Mouse (Mus musculus) spleen, postnatal 36 days (tissue): Measurements from ENCODE around the gene Irak3.
"Not testable (repeated sequence)": the region's sequence is repeated elsewhere in the genome, so short reads cannot be mapped to it uniquely, and the experiment has no call there.

Experiments
- DNase-seq, 2 experiments: peaks; one replicate each; pipeline ENCODE4 v3.0.0; 2022; ENCODE audit warnings: low spot score in 2 of 2, mixed read lengths in 1 of 2

The Irak3 gene

DNA sequence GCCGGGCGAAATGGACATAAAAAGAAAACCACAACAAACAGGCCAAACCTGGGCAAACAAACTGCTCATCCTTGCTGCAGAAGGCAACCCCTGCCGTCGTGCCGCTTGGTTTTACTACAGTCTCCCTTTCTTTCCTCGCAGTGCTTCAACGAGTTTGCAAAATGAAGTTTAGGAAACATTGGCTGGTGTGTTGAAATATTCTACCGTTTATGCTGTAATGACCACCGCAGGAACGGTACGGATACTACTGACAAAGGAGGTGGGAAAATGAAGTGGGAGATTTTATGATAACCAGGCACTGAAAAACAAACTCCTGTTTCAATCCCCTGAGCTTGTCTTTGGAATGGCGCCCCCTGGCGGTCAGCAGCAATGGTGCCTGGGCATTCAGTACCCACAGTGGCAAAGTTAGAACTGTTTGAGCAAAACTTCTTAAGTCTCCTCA lies at the start of gene Irak3:
Gene Irak3 (minus strand): TSS at position 170 of the 442 bp plus-strand sequence.
- DNase-seq: peak; percentile 80 to 85

DNA sequence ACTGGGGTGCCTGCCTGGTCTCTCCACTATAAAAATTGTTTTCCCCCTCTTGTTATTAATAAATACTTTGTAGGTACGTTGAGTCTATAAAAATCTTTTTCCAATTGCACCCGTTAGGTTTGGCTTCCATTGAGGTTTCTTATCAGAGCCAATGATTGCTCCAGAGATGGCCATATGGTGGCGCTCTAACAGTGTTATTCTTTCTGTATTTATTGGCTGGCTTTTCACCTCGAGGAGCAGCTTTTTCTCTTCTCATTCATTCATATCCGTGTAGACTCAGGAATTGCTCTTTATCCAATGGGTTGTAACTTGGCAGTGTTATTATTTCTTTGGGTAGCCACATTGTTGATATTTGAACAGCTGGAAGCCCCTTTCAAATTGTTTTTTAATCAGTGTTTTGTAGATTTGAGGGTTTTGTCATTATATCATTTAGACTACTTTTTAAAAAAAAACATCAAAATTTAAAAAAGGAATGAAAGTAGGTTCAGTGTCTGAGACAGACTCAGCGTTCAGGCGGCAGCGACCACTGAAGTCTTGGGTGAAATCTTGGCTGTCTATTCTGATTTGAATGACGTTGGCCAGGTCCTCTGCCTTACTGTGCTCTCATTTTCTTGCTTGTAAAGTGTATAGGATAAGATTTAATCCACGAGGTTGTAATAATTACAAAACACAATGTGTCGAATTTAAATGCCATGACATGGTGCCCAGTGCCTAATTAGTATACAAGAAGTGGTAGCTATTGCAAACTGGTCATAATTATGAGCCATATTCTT lies 49.2 kb upstream of the Irak3 start:
- no peak for DNase-seq

DNA sequence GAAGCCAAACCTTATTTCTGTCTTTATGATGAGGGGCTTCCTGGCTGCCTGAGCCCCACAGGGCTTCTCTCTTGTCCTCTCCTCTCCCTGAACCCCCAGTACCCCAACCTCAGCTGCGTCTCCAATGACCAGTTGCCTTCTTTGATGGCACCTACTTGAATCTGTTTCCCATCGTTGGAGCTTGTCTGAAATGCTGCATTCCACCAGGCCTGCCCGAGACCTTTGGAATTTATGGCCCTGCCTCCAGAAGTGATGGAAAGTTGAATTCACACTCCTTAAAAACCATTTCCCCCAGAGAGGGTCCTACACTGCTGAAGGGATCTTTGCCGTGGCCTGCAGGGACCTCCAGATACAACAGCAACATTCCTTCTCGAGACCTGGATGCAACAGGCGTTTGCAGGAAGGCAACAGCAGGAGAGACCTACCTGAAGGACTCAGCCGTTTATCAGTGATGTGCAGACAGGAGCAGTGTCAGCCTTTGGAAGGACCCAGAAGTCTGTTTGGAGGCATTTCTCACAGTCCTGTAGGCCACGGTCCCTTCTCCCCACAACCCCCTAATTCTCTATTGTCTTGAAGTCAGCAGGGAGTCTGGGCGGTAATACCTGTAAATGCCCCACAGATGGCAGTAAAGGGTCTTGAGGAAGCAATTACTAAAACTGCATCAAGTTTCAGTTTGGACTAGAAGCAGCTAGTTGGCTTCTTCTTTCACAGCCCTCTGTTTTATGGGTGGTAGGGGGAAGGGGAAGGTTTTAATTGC lies 45.2 kb upstream of the Irak3 start:
- DNase-seq: peak; percentile 63 to 66

DNA sequence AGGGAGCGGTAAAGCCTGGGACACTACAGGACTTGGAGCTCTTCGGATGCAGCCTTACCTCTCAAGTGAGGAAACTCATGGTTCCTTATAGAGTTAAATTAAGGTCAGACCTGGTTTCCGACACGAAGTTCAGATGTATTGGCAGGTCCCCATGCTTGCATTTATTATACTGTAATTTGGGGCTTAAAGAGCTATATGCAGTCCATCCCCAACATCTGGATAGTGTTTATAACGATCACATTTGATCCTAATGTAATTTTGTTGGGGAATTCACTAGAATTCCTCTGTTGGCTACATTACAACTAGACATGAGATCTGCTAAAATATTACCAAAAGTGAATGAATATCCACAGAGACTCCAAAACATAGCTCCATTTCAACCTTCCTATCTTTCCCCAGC lies 43.8 kb upstream of the Irak3 start:
- no peak for DNase-seq

DNA sequence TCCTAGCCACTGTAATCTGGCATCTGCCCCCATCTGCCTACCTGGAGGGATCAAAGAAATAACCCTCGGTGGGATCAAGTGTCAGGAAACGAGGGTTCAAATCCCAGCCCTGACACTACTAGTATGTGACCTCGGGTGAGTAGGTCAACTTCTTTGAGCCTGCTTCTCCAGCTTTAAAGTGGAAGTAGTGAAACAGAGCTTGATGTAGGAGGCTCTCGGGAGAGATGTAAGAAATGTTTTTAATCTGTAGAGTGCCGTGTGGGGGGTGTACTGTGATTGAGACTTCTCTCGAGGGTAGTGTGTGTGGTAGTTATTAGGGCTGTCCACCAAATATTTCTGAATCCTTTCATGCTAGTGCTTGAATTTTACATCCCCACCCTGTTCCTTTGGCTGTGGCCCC lies 40.5 kb upstream of the Irak3 start:
- no peak for DNase-seq

DNA sequence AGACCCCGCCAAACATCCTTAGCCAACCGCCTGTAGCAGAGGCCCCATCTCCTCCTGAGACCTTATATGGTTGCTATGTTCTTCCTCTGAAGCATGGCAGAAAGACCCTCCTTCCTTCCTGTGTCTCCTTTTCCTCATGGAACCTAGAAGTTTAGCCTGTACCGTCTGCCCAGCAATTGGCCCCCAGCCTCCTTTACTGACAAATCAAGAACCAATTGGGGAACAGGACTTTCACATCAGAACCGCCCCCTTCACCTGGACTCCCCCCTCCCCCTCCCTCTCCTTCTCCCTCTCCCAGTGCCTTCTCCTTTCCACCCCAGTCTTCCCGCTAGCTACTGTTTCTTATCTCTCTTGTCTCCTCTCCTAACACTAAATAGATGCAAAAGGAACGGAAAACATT lies 37.5 kb upstream of the Irak3 start:
- no peak for DNase-seq

DNA sequence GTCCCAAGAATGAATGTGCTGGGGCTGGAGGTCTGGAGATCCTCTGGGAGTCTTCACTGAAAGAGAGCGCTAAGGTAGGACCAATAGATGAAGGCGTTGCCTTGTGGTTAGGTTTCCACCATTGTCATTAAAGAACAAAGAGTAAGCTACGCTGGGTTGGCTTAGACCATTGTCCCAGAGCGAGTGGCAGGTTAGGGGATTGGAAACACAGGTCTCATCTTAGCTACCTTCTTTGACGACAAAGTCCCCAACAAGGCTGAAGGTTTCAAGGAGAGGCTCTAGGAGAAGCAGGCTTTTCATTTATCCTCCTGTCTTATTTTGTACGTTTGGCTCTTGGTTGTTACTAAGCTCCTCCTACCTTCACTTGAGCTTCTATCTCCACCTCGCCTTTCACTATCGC lies 36.3 kb upstream of the Irak3 start:
- DNase-seq: no peak

DNA sequence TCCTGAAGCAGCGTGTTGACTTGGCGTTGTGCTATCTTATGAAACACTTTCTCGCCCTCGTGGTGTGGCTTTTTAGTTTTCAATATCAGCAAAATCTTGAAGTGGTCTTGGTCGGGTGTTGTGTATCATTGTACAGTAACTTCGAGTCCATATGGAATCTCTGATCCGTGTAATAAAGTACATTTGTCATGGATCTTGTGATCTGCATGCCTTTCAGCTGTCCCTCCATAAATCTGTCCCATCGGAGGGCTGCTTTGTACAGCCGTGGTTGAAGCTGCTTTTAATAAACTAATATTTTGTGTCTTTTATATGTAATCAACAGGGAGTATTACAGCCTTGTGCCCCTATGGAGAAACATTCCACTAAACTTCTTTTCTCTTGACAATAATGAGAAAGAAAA lies 34.9 kb upstream of the Irak3 start:
- no peak for DNase-seq

DNA sequence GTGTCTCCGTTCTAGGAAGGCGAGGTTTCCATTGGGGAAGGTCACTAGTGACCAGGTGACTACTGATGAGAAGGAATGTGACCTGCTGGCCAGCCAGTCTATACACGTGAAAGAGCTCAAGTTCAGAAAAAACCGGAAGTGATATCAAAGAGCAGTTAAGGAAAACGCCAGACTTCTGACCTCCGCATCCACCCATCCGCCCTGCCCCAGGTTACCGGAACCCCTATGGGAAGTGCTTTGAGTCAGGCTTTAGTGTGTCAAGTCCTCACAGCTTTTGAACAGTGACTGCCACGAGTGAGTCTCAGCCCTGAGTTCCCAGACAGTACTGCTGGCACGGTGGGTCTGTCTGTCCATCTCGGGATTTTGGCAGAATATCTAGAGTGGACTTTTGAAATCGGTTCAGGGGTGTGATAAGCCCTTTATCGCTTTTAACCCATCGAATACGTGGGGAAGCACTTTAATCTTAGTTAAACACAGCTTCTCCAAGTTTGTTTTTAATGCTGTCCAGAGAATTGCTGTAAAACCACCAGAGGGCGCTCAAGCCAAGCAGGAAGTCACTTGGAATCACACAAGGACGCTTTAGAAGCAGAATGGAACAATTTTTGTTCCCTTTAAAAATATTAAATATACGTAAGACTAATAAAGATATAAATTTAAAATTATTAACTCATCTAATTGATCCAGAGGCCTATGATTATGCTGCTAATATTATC lies 31.9 kb upstream of the Irak3 start:
- DNase-seq: peak; percentile 15 to 47

DNA sequence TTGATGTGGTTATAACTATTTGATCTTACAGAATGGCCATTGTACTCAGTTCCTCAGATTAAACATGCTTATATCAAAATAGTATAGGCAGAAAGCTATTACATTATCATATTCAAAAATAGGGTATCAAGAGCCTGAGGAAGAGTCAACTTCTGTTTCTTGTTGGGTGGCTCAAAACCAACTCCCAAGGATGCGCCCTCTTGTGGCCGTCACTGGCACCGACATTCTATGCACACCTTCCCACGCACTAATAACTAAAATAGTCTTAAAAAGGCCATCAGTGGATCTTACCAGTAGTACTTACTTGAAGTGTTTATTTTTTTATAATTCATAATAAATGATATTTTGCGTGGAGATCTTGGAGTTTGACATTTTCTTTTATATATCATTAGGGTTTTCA lies 29.8 kb upstream of the Irak3 start:
- DNase-seq: peak; percentile 66

DNA sequence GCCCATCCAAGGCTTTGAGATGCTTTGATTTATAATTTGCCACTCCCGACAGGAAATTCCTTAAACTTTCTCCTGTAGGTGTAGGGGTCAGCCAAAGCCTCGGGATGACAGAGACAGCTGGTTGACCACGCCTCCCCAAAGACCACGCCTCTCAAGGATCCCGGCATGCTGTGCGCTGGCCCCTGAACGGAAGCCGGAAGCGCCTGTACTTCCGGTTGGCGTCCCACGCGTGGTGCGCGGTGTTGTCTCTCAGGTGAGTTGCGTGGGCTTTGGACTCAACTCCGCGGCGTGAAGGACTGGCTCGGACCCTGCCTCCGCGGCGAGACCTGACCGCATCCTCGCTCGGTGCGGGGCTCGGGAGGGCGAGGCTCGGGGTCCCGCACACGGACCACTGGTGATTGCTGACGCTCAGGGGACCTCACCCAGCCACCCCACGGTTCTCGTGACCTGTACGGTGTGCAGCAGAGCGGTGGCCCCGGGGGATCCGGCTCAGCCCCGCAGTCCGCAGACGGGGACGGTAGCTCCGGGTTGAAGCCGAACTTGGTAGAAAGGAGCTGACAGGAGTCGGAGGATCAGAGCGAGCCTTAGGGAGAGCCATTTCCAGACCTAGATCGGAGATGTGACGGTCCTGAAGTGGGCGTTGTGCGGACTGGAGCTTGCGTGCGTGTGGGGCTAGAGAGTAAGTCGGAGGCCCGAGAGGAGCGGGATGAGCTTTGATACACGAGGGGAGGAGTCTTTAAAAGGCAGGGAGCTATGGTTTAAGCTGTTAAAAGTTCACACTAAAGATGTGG lies 25.1 kb upstream of the Irak3 start, which contains the start of gene Llph:
Gene Llph (plus strand): TSS at position 200 of the 791 bp plus-strand sequence.
- DNase-seq: peak; percentile 81 to 85

DNA sequence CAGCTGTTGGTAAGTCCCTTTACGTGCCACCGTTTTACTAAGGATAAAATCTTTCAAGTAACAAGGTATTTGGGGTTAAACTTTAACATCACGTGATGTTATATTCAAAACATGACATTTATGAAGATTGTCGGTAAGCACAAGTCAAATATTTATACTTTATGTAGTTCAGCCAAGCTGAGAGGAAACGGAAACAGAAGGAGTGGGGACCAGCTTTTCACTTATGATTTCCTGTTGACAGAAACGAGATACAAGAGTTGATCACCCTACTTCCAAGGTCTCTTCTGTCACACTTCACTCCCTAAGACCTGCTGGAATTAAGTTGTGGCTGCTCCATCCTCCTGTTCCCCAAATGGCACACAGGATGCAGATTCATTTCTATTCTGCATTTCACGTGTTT lies 18.8 kb upstream of the Irak3 start:
- no peak for DNase-seq

DNA sequence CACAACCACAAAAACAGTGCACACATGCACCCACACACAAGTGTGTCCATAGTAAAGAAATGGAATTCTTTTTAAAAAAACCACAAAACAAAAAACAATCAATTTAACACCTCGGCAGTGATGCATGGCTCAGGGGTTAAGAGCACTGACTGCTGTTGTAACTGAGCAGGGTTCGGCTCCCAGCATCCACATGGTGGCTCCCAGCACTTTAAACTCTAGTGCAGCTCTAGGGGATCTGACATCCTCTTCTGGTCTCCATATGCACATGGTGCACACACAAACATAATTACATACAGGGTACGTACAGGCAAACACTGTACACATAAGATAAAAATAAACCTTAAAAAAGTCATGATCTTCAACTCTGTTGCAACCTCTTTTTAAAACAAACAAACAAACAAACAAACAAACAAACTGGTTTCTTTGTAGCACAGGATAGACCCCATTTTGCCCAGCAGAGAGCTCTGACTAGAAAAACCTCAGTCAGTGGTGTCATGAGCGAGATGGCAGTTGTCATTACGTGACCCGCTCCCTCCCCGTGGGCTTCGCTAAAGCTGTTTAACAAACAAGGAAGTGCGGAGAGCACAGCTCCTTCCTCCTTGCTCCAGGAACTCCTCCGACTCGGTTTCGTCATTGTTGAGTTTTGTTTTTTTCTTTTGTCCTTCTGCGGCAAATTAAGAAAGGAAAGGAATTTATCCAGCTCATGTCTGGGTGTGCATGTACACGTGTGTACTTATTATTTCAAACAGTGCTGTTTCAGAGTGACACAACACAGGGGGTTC lies 17.8 kb upstream of the Irak3 start:
- peak; percentile 19 to 55 for DNase-seq

DNA sequence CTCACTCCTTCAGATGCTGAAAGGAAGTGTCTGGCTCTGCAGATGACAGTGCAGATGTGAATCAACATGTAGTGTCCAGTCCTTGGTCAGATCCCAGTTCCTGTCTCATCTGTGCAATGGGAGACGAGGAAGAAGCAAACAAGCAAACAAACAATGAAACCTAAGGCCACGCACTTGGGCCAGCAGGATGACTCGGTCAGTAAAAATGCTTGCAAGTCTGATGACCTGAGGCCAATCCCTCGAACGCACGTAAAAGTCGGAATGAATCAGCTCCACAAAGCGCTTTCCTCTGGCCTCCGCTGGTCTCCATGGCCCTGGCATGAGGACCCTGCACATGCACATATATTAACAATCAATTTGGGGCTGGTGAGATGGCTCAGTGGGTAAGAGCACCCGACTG lies 17.1 kb upstream of the Irak3 start:
- DNase-seq: no peak

DNA sequence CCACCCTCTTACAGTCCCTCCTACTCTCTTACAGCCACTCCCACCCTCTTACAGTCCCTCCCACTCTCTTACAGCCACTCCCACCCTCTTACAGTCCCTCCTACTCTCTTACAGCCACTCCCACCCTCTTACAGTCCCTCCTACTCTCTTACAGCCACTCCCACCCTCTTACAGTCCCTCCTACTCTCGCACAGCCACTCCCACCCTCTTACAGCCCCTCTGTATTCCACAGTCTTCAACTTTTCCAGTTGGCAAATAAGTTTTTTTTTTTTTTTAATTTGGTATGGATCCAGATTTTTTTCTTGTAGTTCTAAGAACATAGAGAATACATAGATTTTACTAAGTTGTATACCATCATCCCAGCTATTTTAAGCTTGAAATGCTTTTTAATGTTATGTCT lies 15.2 kb upstream of the Irak3 start:
- not testable (repeated sequence) for DNase-seq

DNA sequence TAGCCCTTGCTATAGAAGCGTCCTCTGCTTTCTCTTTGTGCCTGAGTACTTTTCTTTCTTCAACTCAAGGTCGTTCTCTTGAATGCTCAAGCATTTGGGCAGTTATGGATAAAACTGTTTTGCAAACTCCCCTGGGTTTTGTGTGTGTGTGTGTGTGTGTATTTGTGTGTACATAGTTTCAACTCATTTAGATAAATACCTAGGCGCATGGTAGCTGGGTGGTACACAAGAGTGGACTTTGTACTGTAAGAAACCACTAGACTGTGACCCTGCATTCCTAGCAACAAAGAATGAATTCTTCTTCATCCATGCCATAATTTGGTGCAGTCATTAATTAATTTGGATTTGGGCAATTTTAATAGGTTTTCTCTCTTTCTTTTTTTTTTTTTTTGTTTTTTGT lies 8.2 kb upstream of the Irak3 start:
- no peak for DNase-seq

DNA sequence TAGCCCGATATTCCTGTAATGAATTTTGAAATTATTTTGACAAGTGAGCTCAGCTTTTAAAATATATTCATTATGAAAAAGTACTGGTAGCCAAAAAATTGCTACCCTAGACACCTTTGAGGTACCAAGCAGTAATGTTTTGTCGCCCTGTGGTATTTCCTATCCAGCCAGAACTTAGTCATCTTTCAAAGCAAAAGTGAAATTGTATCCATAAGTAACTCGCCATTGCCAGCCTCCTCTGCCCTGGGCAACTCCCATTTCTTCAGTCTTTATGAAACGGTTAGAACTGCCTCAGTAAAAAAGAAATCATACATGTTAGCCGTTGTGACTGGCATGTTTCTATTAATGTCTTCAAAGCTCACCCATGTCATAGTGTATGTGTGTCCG lies 7.6 kb upstream of the Irak3 start:
- no peak for DNase-seq

DNA sequence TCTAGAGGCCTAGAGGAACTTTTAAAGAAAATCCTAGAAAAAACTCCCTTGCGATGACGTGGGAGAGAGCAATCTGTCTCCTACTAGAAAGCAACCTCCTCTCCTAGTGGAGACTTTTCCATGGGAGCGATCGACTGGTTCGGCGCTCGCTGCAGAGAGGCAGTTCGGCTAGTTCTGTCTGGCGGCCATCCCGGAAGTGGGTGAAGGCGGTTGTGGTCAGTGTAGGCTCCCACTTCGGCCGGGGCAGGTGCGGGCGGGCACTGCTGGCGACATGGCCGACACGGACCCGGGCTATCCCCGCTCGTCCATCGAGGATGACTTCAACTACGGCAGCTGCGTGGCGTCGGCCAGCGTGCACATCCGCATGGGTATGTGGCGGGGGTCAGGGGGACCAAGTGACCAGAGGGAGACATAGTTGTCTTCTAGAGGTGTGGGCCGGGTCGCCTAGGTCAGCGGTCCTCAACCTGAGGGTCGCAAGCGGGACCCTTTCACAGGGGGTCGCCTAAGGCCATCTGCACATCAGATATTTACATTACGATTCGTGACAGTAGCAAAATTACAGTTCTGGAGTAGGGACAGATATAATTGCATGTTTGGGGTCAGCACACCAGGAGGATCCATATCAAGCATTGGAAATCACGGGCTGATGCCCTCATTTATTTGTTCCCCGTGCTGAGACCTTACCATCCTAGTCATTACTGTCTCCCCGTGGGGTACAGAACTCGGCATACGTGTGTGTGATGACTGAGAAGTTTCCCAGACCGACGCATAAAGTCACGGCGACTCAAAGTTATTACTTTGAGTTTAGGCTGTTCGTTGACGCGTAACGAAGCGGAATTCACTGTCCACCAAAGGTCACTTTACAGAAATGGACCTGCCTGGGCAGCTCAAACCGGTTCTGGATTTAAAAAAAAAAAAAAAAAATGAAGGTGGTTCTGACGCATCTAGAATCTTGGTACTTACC lies 6.9 kb upstream of the Irak3 start:
- DNase-seq: peak; percentile 56 to 69

DNA sequence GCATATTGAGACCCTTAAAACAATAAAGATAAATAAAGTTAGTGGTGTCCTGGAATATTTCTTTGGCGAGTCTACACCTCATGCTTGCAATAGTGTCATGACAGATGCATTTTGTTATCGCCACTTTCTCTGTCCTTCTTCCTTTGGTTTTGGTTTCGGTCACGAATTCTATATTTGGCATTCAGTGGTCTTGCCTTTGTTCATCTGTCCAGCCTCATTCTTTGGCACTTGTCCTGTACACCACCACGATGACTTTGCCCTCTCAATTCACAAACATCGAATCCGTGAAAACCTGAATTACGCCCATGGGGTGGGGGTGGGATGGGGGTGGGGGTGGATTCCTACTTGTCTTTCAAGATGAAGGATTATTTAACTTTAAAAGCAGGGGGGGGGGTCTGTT lies 6.1 kb upstream of the Irak3 start:
- no peak for DNase-seq
